13 mouse cellular contexts compared by ENCODE assay signal in genomic region chr1:130659641-130660040, GRCm38 (mm10). TPM values are rescaled to one million over a fixed set of nuclear protein-coding genes. Genes with fewer than 3 reads are reported as not detected.
"Had no signal": no experiment of that assay in that cellular context is flagged by ENCODE, and none has a peak within 500 bp of the region (broad histone marks: within the 10 kb centered on the region; RNA-seq: fewer than 3 reads in every experiment).

No protein-coding gene starts in this region.

RNA-seq across cellular contexts. Expression of gene C4bp, which starts 1.8 kb away (rescaled TPM):
- polyA plus RNA-seq: lung, embryonic 14.5 days; lung, embryonic 16.5 days; midbrain, embryonic 10.5 days; midbrain, embryonic 12.5 days; midbrain, embryonic 14.5 days; myocyte; neural tube, embryonic 11.5 days; neural tube, embryonic 13.5 days; neural tube, embryonic 15.5 days had no signal

RNA-seq across cellular contexts. Expression of gene Zp3r, which starts 30.2 kb away (rescaled TPM):
- polyA plus RNA-seq: lung, embryonic 16.5 days; midbrain, embryonic 10.5 days; midbrain, embryonic 12.5 days; midbrain, embryonic 14.5 days; midbrain, embryonic 16.5 days; neural tube, embryonic 11.5 days; neural tube, embryonic 13.5 days; neural tube, embryonic 15.5 days; small intestine, adult 2 months; thymus, postnatal 0 days had no signal

RNA-seq across cellular contexts. Expression of gene Gm29427, which starts 56.0 kb away (rescaled TPM):
- polyA plus RNA-seq: lung, embryonic 14.5 days; lung, embryonic 16.5 days; midbrain, embryonic 10.5 days; midbrain, embryonic 12.5 days; midbrain, embryonic 14.5 days; midbrain, embryonic 16.5 days; myocyte; neural tube, embryonic 11.5 days; neural tube, embryonic 13.5 days; neural tube, embryonic 15.5 days; small intestine, adult 2 months; stomach, embryonic 14.5 days; thymus, postnatal 0 days had no signal
